Mouse (Mus musculus) testis, adult 2 months (tissue): Measurements from ENCODE around the gene Cmss1.

Source experiments
- CTCF ChIP-seq: fragments of 200-500 bp; IDR thresholded peaks from 2 replicates; pipeline ENCODE4 v1.5.1; 2012; ENCODE audit warnings: low read depth, mild to moderate bottlenecking, inconsistent platforms, low read length, moderate library complexity; ENCODE audit not compliant: control insufficient read depth, insufficient read depth, insufficient replicate concordance
- POLR2A ChIP-seq: fragments of 200-500 bp; IDR thresholded peaks from 2 replicates; pipeline ENCODE4 v1.6.1; 2012; ENCODE audit warnings: low read depth, mild to moderate bottlenecking, inconsistent platforms, low read length, moderate library complexity; ENCODE audit not compliant: control insufficient read depth

DNA sequence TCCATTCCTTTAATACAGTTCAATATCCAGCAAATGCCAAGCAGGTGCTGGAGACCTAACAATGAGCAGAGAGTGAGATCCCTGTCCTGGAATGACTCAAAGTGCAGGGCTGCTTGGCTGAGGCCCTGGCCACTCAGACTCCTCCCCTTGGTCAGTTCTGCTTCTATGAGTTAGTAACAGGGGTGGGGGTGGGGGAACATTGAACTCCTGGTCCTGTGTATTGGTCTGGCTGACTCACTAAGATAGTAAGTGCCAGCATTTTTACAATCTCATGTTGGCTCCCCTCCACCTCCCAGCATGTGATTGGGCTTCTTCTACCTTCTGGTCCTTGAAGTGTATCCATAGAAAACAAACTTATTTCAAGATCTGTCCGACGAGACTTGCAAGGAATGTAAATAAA is 43.2 kb upstream of the Cmss1 start:
- TF ChIP-seq CTCF = no peak
- TF ChIP-seq POLR2A = no peak
